Mouse (Mus musculus) gastrocnemius, adult 2 months (tissue): ENCODE measurements around the gene Zscan4d. TPM values are rescaled to one million over a fixed set of nuclear protein-coding genes. Genes with fewer than 3 reads are reported as not detected.
"Not testable (repeated sequence)": the region's sequence is repeated elsewhere in the genome, so short reads cannot be mapped to it uniquely, and the experiment has no call there.

Experiments
- DNase-seq: peaks from one replicate; pipeline ENCODE4 v3.0.0; 2022
- H3K27ac ChIP-seq: fragments of 200-600 bp; 2 replicates; pipeline ENCODE4 v1.8.1; 2022; ENCODE audit warnings: mild to moderate bottlenecking
- H3K4me3 ChIP-seq: fragments of 200-600 bp; 2 replicates; pipeline ENCODE4 v1.8.1; 2022; ENCODE audit warnings: mild to moderate bottlenecking, moderate library complexity
- intact Hi-C: fragments of 180-260 bp; cut with DNase I; formaldehyde crosslinking; loops from one replicate; pipeline ENCODE4 v1.15.1; 2025
- long read RNA-seq, 2 experiments: library from polyadenylated mRNA; stranded (forward); transcript quantifications; one replicate each; pipeline ENCODE4 v2.0.0; 2021
- total RNA-seq, 2 experiments: library from RNA; stranded (reverse); gene quantifications; 2 replicates each; pipeline ENCODE4 v1.2.3; 2021

The Zscan4d gene
- total RNA-seq = not detected
- long read RNA-seq, experiment 1 = 0 reads
- long read RNA-seq, experiment 2 = 0 reads

DNA sequence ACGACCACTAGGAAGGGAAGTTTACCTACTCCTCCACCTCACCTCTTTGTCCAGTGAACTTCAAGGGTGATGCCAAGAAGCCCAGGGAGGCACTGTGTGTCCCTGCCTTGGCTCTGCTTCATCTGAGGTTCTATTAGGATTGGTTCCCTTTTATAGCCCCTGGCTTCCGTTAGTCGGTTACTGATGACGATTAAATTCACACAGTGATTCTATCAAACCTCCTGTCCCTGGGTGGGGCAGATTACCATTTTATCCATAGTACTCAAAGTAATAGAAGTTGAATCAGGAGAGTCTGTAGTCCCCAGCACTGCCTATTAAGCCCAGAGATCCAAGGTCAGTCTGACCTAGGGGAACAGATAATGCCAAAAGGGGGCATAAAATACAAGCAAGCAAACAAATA is at the start of gene Zscan4d:
Gene Zscan4d, minus strand, starts transcription at position 101 of the 400 bp plus-strand sequence.
- H3K27ac ChIP-seq, DNase-seq, H3K4me3 ChIP-seq, intact Hi-C loops: not testable (repeated sequence)

DNA sequence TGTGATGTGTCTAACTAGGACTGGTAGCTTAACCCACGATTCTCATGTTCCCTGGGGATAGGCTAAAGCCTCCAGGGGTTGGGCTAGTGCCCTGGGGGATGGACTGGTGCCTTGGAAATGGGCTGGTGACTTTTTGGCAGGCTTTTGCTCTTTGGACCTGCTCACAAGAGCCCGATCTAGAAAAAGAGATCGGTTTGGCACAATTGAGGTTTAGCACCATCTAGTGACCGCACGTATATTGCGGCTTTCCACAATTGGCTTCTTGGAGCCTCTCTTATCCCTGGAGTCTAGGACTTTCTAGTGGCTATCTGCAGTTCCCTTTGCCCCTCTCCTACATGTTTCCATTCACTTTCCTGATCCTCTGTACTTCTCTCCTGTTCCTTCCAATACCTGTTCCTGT is 7.9 kb downstream of the Zscan4d start:
- H3K27ac ChIP-seq, intact Hi-C loops: not testable (repeated sequence)

More for the DNA sequence above, 7.9 kb downstream of the Zscan4d start:
- DNase-seq, H3K4me3 ChIP-seq: not testable (repeated sequence)

Other genes starting within 250 kb of the Zscan4d start
- gene Zscan4c, start 160.4 kb downstream of the Zscan4d start, total RNA-seq = not detected
- not detected for gene Zscan4-ps1, start 96.5 kb downstream of the Zscan4d start, total RNA-seq
- not detected for gene Zscan4e, start 144.5 kb upstream of the Zscan4d start, total RNA-seq
- not detected for gene Zscan4f, start 231.8 kb upstream of the Zscan4d start, total RNA-seq